Mouse (Mus musculus) ES-CJ7 (cell line): ENCODE results near the gene Ripk3.

Experiments
- DNase-seq: peaks from one replicate; pipeline ENCODE4 v3.0.0; 2011; ENCODE audit warnings: low read depth, low spot score

Ripk3 gene

GRCm38 (mm10) chr14:55795380-55796163, 6.9 kb upstream of the Ripk3 start:
- DNase-seq = no peak

DNA sequence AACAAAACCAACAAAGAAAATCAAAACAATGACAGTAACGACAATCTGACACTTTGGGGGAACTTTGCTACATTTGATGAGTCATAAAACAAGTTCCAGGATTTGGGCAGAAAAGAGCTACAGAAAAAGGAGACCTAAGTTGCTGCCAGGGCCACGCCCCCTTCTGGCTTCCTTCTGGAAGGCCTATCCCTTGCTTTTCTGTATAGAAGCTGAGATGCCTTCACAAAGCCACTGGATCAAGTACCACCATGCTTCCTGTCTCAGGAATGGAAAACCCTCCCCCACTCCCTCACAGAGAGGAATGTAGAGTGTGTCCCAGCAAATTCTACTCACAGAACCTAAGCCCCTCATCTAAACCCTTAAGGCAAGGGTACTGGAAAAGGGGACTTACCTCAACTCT, 5.3 kb upstream of the Ripk3 start:
- DNase-seq = no peak

DNA sequence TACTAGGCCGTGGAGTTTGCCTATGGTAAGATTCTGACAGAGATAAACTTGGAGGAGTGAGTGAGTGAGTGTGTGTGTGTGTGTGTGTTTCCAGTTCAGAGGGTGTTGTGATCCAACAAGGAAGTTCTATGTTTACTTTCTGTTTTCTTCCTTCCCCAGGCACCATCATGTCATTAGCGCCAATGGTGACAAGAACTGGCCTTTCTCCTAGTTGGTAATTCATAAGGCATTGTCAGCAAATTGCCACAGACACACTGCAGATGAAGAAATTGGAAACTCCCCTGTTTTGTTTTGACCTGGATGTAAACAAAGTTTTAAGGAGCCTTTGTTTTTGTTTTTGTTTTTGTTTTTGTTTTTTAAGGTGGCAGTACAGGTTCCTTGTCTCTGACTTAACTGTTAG, 4.8 kb upstream of the Ripk3 start:
- DNase-seq = no peak

DNA sequence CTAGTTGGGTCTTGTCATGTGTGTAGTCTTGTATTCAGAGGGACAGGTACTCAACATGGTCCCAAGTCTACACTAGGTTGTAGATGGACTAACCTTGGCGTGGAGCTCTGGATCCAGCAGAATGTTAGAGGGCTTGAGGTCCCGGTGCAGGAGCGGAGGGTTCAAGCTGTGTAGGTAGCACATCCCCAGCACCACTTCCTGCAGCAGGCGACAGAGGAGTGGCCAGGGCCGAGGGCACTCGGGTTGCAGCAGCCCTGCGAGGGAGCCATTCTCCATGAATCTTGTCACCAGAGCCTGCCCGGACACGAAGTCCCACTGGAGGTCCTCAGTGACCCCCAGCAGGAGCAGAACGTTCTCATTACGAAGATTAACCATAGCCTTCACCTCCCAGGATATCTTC, 934 bp downstream of the Ripk3 start:
- DNase-seq = no peak

GRCm38 (mm10) chr14:55785195-55785594, 3.5 kb downstream of the Ripk3 start:
- DNase-seq = peak; percentile 64

- DNase-seq = no peak
Measured at GRCm38 (mm10) chr14:55783958-55784235, 4.8 kb downstream of the Ripk3 start, which contains the start of gene Adcy4. Gene Adcy4 (minus strand): TSS chr14:55784095.

GRCm38 (mm10) chr14:55783171-55783957, 5.3 kb downstream of the Ripk3 start:
- DNase-seq = no peak

DNA sequence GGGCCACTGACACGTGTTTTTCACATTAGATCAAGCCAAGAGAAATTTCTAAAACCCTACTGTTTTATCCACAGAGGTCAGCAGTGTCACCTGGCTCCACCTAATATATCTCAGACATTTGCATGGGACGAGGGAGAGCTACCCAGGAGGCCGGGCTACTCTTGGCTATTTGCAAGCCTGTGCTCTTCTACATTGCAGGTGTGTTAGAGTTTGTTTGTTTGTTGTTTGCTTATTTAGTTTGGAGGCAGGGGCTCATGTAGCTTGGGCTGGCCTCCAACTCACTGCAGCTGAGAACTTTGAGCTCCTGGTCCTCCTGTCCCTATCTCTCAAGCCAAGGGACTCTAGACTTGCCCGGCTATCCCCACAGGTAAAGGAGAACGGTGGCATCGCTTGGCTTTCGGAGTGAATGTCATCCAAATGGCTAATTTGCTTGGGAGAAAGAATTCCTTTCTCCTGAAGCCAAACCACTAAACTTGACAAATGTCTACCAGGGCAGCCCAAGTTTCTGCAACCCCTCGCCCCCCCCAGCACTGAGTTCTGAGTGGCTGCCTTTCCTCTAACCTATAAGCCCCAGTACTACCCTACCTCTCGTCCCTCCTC, 6.2 kb downstream of the Ripk3 start:
- no peak for DNase-seq

- peak; percentile 88 for DNase-seq
Measured at GRCm38 (mm10) chr14:55781310-55781709, 7.4 kb downstream of the Ripk3 start.

DNA sequence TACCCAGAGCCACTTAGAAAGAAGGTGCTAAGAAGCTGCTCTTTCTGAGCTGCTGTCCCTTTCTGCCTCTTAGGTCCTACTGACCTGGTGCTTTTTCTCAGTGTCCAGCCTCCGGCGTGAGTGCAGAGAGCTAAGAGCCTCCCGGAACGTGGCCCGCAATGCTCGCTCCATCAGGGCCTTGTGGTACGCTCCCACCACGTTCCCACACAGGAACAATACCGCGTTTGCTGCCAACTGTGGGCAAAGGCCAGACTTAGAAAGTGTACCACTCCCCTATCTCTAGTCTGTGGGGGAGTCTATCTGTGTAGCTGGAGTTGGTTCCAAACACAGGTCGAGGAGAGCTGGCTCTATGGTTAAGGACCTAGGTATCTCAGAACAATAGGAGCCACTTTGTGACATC, 7.9 kb downstream of the Ripk3 start:
- no peak for DNase-seq

DNA sequence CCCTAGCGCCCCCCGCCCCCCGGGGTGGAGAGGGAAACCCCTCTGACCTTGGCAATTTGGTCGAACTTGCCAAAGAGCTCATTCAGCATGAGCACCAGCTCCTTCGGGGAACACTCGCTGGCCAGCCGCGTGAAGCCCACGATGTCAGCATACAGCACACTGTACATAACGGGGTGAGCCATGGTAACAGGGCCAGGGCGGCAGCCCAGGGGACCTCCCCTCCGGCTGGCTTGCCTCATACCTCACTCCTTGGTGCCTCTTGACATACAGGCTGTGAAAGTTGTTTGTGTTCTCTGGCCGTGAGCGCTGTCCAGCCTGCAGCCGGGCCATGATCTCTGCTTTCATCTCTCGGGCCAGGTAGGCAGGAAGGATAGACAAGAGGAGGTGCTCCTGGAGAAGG, 9.0 kb downstream of the Ripk3 start:
- no peak for DNase-seq

- DNase-seq = no peak
Measured at GRCm38 (mm10) chr14:55778686-55779085, 10.0 kb downstream of the Ripk3 start.

DNA sequence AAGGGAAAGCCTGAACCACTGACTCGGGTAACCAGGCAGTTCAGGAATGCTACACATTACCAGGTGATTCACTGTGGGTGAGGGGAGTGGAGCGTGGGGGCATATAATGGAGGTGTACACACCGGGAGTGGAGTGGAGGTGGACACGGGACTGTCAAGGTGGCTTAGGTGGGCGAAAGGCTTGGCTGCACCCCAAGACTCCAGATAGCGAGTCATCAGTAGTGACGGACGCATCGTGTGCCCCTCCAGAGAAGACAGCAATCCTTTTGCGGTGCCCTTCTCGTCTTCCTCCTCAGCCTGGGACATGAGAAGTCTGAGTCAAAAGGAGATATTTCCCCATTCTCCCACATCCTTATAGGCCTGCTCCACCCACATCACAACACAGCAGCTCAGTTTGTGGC, 10.9 kb downstream of the Ripk3 start:
- no peak for DNase-seq

DNA sequence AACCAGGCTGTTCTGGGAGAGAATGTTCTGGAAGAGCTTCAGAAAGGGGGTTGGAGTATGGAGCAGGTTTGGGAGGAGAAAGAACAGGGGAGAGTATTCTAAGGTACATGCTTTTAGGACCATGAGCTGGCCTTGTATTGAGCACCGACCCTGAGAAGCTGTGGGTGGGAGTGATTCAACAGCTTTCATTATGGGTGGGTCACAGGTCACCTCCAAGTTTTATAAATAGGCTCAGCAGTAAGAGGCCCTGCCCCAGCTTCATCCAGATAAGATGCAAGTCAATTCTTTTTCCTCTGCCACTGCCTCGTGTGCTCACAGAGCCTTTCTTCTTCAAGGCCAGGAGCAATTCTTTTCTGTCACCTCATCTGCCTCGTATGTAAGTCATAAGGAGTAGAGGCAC, 11.5 kb downstream of the Ripk3 start:
- DNase-seq = no peak

GRCm38 (mm10) chr14:55776711-55777110, 12.0 kb downstream of the Ripk3 start:
- no peak for DNase-seq

DNA sequence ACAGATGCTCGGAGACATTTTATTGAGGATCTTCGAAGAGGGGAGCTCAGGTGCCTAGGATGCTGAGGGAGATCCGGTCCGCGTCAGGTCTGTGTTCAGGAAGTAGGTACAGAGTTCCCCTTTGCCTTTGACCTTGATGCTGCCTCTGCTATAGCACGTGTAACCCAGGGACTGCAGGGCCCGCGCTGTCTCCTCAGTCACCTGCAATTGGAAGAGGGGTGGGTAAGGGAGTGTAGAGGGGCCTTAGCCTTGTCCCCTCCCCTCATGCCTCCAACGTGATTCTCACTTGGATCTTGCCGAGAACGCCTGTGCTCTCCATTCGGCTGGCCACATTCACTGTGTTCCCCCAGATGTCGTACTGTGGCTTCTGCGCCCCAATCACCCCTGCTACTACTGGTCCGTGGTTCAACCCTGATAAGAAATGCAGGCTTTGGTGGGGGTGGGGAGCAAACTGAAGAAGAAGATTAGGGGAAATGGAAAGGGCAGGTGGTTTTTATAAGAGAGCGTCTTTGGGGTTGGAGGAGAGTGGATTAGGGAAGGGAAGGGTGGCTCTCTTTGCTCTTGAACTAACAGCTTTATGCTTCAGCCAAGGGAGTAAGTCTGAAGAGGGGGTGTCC, 19.5 kb downstream of the Ripk3 start:
- no peak for DNase-seq

GRCm38 (mm10) chr14:55768555-55768954, 20.1 kb downstream of the Ripk3 start:
- DNase-seq = no peak

DNA sequence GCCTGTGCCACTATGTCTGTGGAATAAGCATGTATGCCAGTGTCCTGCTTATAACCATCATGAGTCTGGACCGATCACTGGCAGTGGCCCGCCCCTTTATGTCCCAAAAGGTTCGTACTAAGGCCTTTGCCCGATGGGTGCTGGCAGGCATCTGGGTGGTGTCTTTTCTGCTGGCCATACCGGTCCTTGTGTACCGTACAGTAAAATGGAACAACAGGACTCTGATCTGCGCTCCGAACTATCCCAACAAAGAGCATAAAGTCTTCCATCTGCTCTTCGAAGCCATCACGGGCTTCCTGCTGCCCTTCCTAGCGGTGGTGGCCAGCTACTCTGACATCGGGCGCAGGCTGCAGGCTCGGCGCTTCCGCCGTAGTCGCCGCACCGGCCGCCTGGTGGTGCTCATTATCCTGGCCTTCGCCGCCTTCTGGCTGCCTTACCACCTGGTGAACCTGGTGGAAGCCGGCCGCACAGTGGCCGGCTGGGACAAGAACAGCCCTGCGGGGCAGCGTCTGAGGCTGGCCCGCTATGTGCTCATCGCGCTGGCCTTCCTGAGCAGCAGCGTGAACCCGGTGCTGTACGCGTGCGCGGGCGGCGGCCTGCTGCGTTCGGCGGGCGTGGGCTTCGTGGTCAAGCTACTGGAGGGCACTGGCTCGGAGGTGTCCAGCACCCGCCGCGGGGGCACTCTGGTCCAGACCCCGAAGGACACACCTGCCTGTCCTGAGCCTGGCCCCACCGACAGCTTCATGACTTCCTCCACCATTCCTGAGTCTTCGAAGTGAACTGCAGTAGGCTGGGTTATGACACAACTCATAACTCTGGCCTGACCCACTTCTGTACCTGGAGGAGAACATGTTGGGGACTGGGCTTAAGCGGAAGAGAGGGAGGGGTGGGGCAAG, 20.9 kb downstream of the Ripk3 start:
- no peak for DNase-seq

DNA sequence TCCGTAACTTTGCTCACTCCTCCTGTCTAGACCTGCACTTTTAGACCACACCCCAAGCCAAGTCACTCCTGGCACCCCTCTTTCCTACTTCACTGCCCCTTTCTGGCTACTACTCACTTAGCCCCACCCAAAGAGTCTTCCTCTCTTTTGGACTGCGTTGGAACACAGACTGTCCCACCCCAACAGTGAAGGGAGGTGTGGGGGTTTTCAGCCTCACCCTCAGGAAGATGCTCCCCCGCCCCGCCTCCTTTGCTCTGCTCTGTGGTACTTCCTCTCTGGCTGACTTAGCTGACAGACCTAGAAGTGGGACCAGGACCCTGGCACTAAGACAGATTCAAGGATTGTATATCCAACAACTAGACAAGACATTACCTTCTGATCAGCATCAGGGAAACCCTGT, 23.0 kb downstream of the Ripk3 start, which contains the start of gene Ltb4r1:
Ltb4r1 (plus strand) TSS at position 267 of the 400 bp plus-strand sequence.
- DNase-seq = no peak

GRCm38 (mm10) chr14:55763166-55763565, 25.5 kb downstream of the Ripk3 start:
- DNase-seq = no peak
